Mouse (Mus musculus) liver, postnatal 0 days (tissue): ENCODE data around the gene Cflar.

ENCODE experiments used
- CTCF ChIP-seq: sonication (generic); IDR thresholded peaks from 2 replicates; pipeline ENCODE4 v1.5.1; 2016; ENCODE audit warnings: antibody characterized with exemption, low read depth
- EP300 ChIP-seq: IDR thresholded peaks from 2 replicates; pipeline ENCODE4 v1.6.1; 2016; ENCODE audit warnings: antibody characterized with exemption, low read depth, mild to moderate bottlenecking

DNA sequence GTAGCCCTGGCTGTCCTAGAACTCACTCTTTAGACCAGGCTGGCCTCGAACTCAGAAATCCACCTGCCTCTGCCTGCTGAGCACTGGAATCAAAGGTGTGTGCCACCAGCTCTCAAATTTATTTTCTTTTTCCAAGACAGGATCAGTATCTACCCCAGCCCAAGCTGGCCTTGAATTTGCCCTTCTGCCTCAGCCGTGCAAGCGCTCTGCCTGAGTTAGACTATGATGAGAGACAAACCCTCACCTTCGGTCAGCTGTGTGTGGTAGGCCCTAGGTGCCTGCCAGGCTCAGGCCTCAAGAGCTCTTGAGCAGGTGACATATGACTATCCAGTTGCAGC is 5.5 kb downstream of the Cflar start:
- TF ChIP-seq EP300 (no peak), CTCF (no peak)
